Mouse (Mus musculus): Measurements from ENCODE around the gene Slc27a1.

The Slc27a1 gene

DNA sequence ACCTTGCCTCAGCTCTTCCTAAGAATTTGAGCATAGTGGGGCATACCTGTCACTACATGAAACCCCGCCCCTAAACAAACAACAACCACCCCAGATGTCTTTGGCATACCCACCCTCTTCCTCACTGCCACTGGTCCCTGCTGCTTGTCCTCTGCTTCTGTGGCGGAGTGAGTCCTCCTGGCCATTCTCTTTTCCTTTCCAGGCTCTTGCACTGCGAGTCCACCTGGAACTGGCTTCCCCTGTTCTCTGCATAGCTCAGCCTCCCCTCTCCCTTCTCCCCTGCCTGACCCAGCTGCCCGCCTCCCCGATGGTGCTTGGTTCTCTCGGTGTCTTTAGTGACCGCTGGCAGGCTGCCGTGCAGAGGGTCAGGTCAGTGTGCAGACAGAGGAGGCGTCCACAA lies 24.9 kb upstream of the Slc27a1 start:
- ChIA-PET POLR2A (interaction anchor here in 3 of 4 experiments (1.0 to 3.6 kb wide), 16 partner anchors 9 to 182 kb away, joined by 3 to 27 read pairs (median 6); partner anchors contain the start of genes Colgalt1 (in 2 of the 3), Ccdc194 (in 1 of the 3), Dda1 (in 1 of the 3) and Fcho1 (in 1 of the 3)), CTCF (interaction anchor here in 2 of 4 experiments (0.5 to 1.6 kb wide), 4 partner anchors 15 to 117 kb away, joined by 4 to 8 read pairs (median 5); partner anchors contain the start of gene Slc27a1 (in 1 of the 2))

GRCm38 (mm10) chr8:71545053-71545452 lies 23.6 kb upstream of the Slc27a1 start:
- ChIA-PET POLR2A (interaction anchor here in 1 of 4 experiments (0.6 to 1.2 kb wide), 2 partner anchors 13 to 81 kb away, joined by 3 read pairs; no protein-coding TSS in a partner anchor), CTCF (no interaction called here)

- ChIA-PET POLR2A (no interaction called here), CTCF (interaction anchor here in 1 of 4 experiments (0.9 kb wide), 1 partner anchor 13 kb away, joined by 5 read pairs; no protein-coding TSS in a partner anchor)
These were observed 21.1 kb upstream of the Slc27a1 start for GRCm38 (mm10) chr8:71547590-71547989.

DNA sequence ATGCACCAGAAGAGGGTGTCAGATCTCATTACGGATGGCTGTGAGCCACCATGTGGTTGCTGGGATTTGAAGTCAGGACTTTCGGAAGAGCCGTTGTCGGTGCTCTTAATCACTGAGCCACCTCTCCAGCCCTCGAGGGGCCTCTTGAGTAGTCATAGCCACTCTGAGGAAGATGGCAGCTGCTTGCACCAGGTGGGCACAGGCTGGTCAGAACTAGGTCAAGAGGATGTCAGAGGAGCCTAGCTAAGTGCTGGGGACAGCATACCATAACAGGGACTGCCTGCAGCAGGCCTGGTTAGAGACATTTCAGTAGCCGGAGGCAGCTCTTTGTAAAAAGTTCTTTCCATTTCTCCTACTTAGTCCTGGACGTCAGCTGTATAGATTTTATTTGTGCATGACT lies 17.9 kb upstream of the Slc27a1 start:
- ChIA-PET POLR2A (interaction anchor here in 2 of 4 experiments (0.6 to 1.5 kb wide), 6 partner anchors 8 to 21 kb away, joined by 3 to 9 read pairs (median 4); partner anchors contain the start of genes Tmem221 (in 2 of the 2) and Slc27a1 (in 1 of the 2)), CTCF (interaction anchor here in 3 of 4 experiments (0.6 to 1.1 kb wide), 4 partner anchors 12 to 149 kb away, joined by 3 to 7 read pairs (median 3); partner anchors contain the start of gene Colgalt1 (in 1 of the 3))

- CTCF ChIA-PET, result interaction anchor here in 2 of 4 experiments (0.5 to 1.7 kb wide), 2 partner anchors 58 to 77 kb away, joined by 6 to 7 read pairs; no protein-coding TSS in a partner anchor
- POLR2A ChIA-PET, result interaction anchor here in 2 of 4 experiments (0.6 to 5.2 kb wide), 8 partner anchors 9 to 745 kb away, joined by 3 to 25 read pairs (median 4); partner anchors contain the start of genes Slc27a1 (in 2 of the 2) and Mvb12a (in 1 of the 2)
These were observed 15.9 kb upstream of the Slc27a1 start for GRCm38 (mm10) chr8:71552770-71553169.

DNA sequence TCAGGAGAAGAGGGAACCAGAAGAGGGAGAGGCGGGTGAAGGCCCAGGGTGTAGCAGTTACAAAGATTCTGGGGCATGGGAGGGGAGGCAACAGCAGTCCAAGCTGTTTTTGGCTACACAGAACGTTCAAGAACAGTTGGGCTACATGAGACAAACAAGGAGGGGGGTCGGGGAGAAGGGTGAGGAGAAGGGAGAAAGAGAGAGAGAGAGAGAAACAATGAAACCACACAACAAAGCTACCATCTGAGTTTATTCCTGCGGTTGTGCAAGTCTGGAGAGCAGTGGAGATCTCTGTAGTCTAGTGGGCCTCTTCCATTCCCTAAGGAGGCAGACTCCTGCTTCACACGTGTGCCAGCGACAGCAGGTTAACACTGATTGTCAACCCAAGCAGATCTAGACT lies 14.7 kb upstream of the Slc27a1 start:
- POLR2A ChIA-PET, result interaction anchor here in 3 of 4 experiments (0.8 to 5.2 kb wide), 12 partner anchors 11 to 122 kb away, joined by 3 to 25 read pairs (median 3); partner anchors contain the start of genes Jak3 (in 1 of the 3), Mvb12a (in 1 of the 3) and Slc27a1 (in 1 of the 3)

GRCm38 (mm10) chr8:71554644-71555043 lies 14.0 kb upstream of the Slc27a1 start:
- POLR2A ChIA-PET, result interaction anchor here in 2 of 4 experiments (0.9 to 5.2 kb wide), 7 partner anchors 12 to 121 kb away, joined by 3 to 25 read pairs (median 4); partner anchors contain the start of genes Ccdc194 (in 1 of the 2), Jak3 (in 1 of the 2), Mvb12a (in 1 of the 2) and Slc27a1 (in 1 of the 2)
- CTCF ChIA-PET, result interaction anchor here in 3 of 4 experiments (1.0 to 1.6 kb wide), 4 partner anchors 36 to 177 kb away, joined by 3 to 15 read pairs (median 4); no protein-coding TSS in a partner anchor

More for the DNA sequence above, 14.7 kb upstream of the Slc27a1 start:
- CTCF ChIA-PET, result interaction anchor here in 2 of 4 experiments (1.0 to 1.7 kb wide), 4 partner anchors 11 to 75 kb away, joined by 3 to 15 read pairs (median 5); partner anchors contain the start of gene Mvb12a (in 1 of the 2)

DNA sequence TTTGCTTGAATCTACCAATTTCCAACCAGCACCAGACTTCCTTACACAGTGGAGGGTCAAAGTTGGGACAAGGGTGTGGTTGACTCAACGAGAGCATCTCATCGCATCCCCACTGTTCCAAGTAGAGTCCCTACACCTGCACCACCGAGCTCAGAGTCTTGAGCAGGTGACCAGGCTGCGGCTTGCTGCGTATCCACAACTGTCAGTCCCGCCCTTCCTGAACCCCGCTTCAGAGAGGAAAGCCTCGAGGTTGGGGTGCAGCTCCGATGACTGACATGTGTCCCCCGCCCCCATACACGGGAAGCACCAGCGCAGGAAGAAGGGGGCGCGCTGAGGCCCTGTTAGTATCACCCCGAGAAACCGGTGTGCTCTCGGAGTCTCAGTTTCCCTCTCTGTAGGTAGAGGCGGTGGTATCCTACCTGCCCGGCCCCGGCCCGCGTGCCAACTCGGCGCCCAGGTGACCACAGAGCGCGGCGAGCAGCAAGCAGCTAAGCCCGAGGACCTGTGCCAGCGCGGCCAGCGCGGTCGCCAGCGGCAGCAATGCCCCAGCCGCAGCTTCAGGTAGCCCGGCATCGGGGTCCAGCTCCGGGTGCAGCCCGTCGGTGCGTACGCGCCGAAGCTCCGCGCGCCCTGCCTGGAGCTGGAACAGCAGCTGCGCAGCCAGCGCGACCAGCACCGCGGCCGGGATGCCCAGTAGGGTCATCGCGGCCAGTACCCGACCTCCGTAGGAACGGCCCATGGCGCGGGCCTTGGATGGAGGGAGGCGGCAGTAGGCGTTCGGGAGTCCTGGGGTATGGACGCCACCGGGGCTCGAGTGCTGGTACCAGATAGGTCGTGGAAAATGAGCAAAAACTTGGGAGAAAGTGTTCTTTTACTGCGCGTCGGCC lies 10.4 kb upstream of the Slc27a1 start, which contains the start of gene Tmem221:
Gene Tmem221 (minus strand): TSS at position 801 of the 887 bp plus-strand sequence.
- POLR2A ChIA-PET, result interaction anchor here (0.5 to 3.3 kb wide), 70 partner anchors 8 to 719 kb away, joined by 3 to 66 read pairs (median 4); partner anchors contain the start of genes Colgalt1 (in 3 of the 4), Mvb12a (in 3 of the 4), Pgls (in 3 of the 4) and Slc27a1 (in 2 of the 4)
- CTCF ChIA-PET, result interaction anchor here (0.6 to 2.4 kb wide), 43 partner anchors 10 to 713 kb away, joined by 3 to 34 read pairs (median 4); partner anchors contain the start of genes Slc27a1 (in 2 of the 4), Abhd8 (in 1 of the 4), Colgalt1 (in 1 of the 4) and Fcho1 (in 1 of the 4)

DNA sequence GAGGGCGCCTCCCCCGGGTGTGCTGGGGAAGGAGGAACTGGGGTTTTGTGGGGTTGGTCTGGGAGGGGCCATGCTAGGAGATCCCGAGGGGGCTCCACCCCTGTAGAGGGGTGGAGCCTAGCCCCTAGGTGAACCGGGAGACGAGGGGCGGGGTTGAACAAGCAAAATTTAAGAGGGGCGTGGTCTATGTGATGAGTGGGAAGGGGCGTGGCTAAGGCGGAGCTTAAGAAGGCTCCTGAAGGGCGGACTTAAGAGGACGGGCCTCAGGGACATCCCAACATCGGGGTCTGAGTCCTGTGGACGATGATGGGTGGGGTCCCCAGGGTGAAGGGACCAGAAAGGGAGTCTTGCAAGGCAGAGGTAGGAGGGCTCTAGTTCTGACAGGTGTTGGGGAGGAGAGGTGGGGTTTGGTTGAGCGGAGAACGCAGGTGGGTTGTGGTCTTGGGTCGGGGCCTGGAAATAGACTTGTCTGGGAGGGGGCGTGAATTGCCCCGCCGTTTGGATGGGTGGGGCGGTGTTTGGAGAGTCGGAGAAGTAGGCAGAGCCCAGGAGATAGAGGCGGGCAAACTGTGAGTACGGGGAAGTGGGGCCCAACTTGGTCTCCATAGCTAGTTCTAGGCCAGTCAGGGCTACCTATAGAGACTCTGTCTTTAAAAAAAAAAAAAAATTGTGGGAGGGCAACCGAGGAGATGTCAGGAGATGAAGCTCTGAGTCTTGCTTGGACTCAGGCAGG lies 9.6 kb upstream of the Slc27a1 start:
- POLR2A ChIA-PET, result interaction anchor here (0.5 to 3.3 kb wide), 79 partner anchors 9 to 720 kb away, joined by 3 to 66 read pairs (median 4); partner anchors contain the start of genes Colgalt1 (in 3 of the 4), Mvb12a (in 3 of the 4), Pgls (in 3 of the 4) and Slc27a1 (in 2 of the 4)
- CTCF ChIA-PET, result interaction anchor here (0.6 to 2.4 kb wide), 52 partner anchors 10 to 714 kb away, joined by 3 to 34 read pairs (median 4); partner anchors contain the start of genes Slc27a1 (in 2 of the 4), Abhd8 (in 1 of the 4), Colgalt1 (in 1 of the 4) and Fcho1 (in 1 of the 4)

- CTCF ChIA-PET, result interaction anchor here (0.6 to 4.0 kb wide), 11 partner anchors 10 to 679 kb away, joined by 3 to 40 read pairs (median 6); partner anchors contain the start of genes Colgalt1 (in 1 of the 4), Fcho1 (in 1 of the 4), Pgls (in 1 of the 4) and Slc27a1 (in 1 of the 4)
- POLR2A ChIA-PET, result interaction anchor here in 2 of 4 experiments (0.6 to 3.3 kb wide), 16 partner anchors 9 to 219 kb away, joined by 3 to 66 read pairs (median 9); partner anchors contain the start of genes Slc27a1 (in 2 of the 2), Babam1 (in 1 of the 2), Colgalt1 (in 1 of the 2) and Fam129c (in 1 of the 2)
These were observed 8.6 kb upstream of the Slc27a1 start for GRCm38 (mm10) chr8:71560071-71560470.

- ChIA-PET POLR2A (interaction anchor here in 3 of 4 experiments (0.9 to 3.3 kb wide), 14 partner anchors 9 to 107 kb away, joined by 3 to 35 read pairs (median 6); partner anchors contain the start of gene Slc27a1 (in 1 of the 3)), CTCF (interaction anchor here (0.6 to 4.0 kb wide), 41 partner anchors 9 to 679 kb away, joined by 3 to 40 read pairs (median 4); partner anchors contain the start of genes Fcho1 (in 2 of the 4), Mvb12a (in 2 of the 4), Pgls (in 2 of the 4) and Colgalt1 (in 1 of the 4))
These were observed 7.9 kb upstream of the Slc27a1 start for GRCm38 (mm10) chr8:71560765-71561164.

GRCm38 (mm10) chr8:71561401-71561800 lies 7.3 kb upstream of the Slc27a1 start:
- ChIA-PET CTCF (interaction anchor here (0.6 to 4.0 kb wide), 45 partner anchors 8 to 696 kb away, joined by 3 to 40 read pairs (median 4); partner anchors contain the start of genes Mvb12a (in 2 of the 4), Pgls (in 2 of the 4), Colgalt1 (in 1 of the 4) and Fcho1 (in 1 of the 4)), POLR2A (interaction anchor here in 3 of 4 experiments (0.8 to 2.3 kb wide), 12 partner anchors 9 to 110 kb away, joined by 3 to 12 read pairs (median 4); partner anchors contain the start of gene Unc13a (in 1 of the 3))

GRCm38 (mm10) chr8:71562751-71563150 lies 5.9 kb upstream of the Slc27a1 start:
- POLR2A ChIA-PET, result interaction anchor here in 3 of 4 experiments (0.6 to 2.3 kb wide), 12 partner anchors 8 to 123 kb away, joined by 3 to 10 read pairs (median 4); partner anchors contain the start of gene Mvb12a (in 2 of the 3)
- CTCF ChIA-PET, result interaction anchor here (0.6 to 4.0 kb wide), 37 partner anchors 10 to 169 kb away, joined by 3 to 40 read pairs (median 4); partner anchors contain the start of genes Pgls (in 2 of the 4), Fcho1 (in 1 of the 4) and Mvb12a (in 1 of the 4)

DNA sequence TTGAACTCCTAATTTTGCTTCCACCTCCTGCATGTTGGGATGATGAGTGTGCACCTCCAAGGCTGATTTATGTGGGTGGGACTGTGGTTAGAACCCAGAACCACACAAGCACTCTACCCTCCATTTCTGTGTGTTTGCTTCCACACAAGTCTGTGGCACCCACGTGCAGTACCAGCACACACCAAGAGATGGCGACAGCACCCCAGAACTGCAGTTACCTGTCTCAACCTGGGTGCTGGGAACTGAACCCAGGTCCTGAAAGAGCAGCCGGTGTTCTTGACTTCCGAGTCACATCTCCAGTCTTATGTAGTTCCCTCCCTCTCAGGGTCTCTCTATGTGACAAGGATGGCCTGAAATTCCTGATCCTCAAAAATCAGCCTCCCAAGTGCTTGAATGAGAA lies 4.7 kb upstream of the Slc27a1 start:
- CTCF ChIA-PET, result interaction anchor here in 3 of 4 experiments (0.5 to 4.0 kb wide), 6 partner anchors 16 to 102 kb away, joined by 3 to 40 read pairs (median 13); partner anchors contain the start of gene Pgls (in 1 of the 3)
- POLR2A ChIA-PET, result interaction anchor here in 2 of 4 experiments (1.0 to 2.6 kb wide), 7 partner anchors 26 to 68 kb away, joined by 3 to 7 read pairs (median 4); no protein-coding TSS in a partner anchor

DNA sequence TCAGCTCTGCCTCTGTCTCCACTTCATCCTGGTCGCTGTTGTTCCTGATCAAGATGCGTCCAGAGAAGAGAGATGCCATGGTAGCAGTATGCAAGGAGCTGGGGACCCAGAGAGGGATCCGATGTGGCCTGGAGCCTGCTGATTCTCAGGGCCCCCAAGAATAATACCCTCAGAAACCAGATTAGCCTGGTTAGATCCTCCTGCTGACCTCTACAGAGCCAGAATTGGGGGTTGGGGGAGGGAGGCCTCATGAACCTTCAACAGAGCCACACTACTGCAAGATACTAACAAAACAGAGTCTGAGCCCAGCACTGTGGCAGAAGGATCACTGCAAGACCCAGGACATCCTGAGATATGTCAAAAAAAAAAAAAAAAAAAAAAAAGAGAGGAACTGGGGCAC lies 2.2 kb upstream of the Slc27a1 start, which contains the start of gene Nxnl1:
Gene Nxnl1 (minus strand): TSS at position 101 of the 400 bp plus-strand sequence.
- ChIA-PET CTCF (interaction anchor here in 3 of 4 experiments (1.1 to 2.2 kb wide), 4 partner anchors 30 to 99 kb away, joined by 3 to 4 read pairs (median 4); no protein-coding TSS in a partner anchor), POLR2A (interaction anchor here in 1 of 4 experiments (0.9 to 2.6 kb wide), 4 partner anchors 14 to 99 kb away, joined by 3 to 7 read pairs (median 5); no protein-coding TSS in a partner anchor)

All from embryonic stem cell, embryonic (primary cell).